Mouse (Mus musculus) hindbrain, embryonic 12.5 days (tissue): Measurements from ENCODE around the gene Csn2. TPM values are rescaled to one million over a fixed set of nuclear protein-coding genes. Genes with fewer than 3 reads are reported as not detected.

Source experiments
- ATAC-seq: fragments of 200-750 bp; cut with Nextera tagmentation; 2 replicates; pipeline ENCODE4 v1.8.0; 2017; ENCODE audit warnings: moderate TSS enrichment; ENCODE audit not compliant: low FRiP score
- H3K27ac ChIP-seq: fragments of 300-500 bp; sonication (generic); 2 replicates; pipeline ENCODE4 v1.5.1; 2016; ENCODE audit warnings: mild to moderate bottlenecking
- H3K27me3 ChIP-seq: fragments of 300-500 bp; sonication (generic); 2 replicates; pipeline ENCODE4 v1.6.1; 2016; ENCODE audit warnings: mild to moderate bottlenecking
- H3K36me3 ChIP-seq: fragments of 300-500 bp; sonication (generic); 2 replicates; pipeline ENCODE4 v1.6.1; 2016; ENCODE audit warnings: mild to moderate bottlenecking
- H3K4me1 ChIP-seq: fragments of 300-500 bp; sonication (generic); 2 replicates; pipeline ENCODE4 v1.6.1; 2016
- H3K4me2 ChIP-seq: fragments of 300-500 bp; sonication (generic); replicated peaks from 2 replicates; pipeline ENCODE4 v1.6.1; 2016; ENCODE audit warnings: mild to moderate bottlenecking
- H3K4me3 ChIP-seq: fragments of 300-500 bp; sonication (generic); 2 replicates; pipeline ENCODE4 v1.5.1; 2016; ENCODE audit warnings: mild to moderate bottlenecking
- H3K9ac ChIP-seq: fragments of 300-500 bp; sonication (generic); 2 replicates; pipeline ENCODE4 v1.6.1; 2016; ENCODE audit warnings: mild to moderate bottlenecking, moderate library complexity
- H3K9me3 ChIP-seq: fragments of 300-500 bp; sonication (generic); replicated peaks from 2 replicates; pipeline ENCODE4 v1.6.1; 2016; ENCODE audit warnings: mild to moderate bottlenecking
- WGBS: fragments of 180-500 bp; shearing (Covaris S2); methylation state at CpG from one replicate; pipeline ENCODE4 v1.1.7; 2016; 5-methylcytosine and 5-hydroxymethylcytosine counted together
- polyA plus RNA-seq: library from polyadenylated mRNA; unstranded; fragments of >200 nt; fragmentation: Nextera tagmentation; extraction: Ambion mirVana; gene quantifications from 2 replicates; pipeline ENCODE4 v1.2.1, GENCODE M21; 2016

Gene Csn2
- polyA plus RNA-seq, result not detected in 2 replicates

DNA sequence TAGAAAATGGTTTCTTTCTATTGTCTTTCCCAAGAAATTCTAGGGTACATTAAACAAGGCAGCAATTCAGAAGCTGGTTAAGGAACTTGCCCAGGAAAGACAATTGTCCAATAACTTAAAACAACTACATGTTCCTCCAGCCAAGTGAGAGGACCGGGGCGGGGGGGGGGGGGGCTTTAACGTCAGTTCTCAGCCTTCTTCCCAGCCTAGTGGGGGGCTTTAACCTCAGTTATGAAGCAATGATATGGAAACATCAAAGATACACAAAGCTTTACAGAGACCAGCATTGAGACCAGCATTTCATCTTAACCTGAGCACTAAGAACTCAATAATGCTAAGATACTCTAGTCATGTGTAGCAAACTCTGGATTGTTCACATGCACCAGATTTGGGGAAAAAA lies at the start of gene Csn2:
Csn2 (minus strand) TSS at position 101 of the 400 bp plus-strand sequence.
- Histone ChIP-seq H3K27ac (no peak within 1 kb of the TSS), H3K27me3 (no peaks in the 10 kb centered on the region), H3K9me3 (no peaks in the 10 kb centered on the region), H3K9ac (no peak within 1 kb of the TSS), H3K36me3 (no peaks in the 10 kb centered on the region), H3K4me2 (no peak within 1 kb of the TSS), H3K4me1 (no peaks in the 10 kb centered on the region), H3K4me3 (no peak within 1 kb of the TSS)
- ATAC-seq, result no peak
- WGBS, result 75% methylated on average over 3 of the region's 3 CpGs

DNA sequence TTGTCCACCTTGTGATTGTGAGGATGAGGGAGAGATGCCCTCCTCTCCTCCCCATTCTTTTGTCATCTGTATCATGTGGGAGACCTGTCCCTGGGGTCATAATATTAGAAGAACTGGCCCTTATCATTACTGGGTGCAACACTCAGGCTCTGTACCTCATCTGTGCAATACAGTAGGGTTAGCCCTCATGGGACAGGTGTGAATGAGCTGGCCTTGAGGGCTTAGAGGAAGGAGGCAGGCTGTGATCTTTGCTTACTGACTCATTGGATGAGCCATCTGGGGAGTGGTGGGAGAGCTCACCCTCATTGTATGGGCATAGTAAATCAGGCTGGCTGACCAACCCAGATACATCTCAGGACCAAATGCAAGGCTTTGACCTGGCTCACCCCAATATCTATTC lies 35.4 kb upstream of the Csn2 start:
- H3K4me3 ChIP-seq, result no peak overlapping the region
- no peak overlapping the region for H3K9ac ChIP-seq
- H3K27ac ChIP-seq, result no peak overlapping the region
- no peaks in the 10 kb centered on the region for H3K4me1 ChIP-seq
- no peak overlapping the region for H3K4me2 ChIP-seq
- H3K9me3 ChIP-seq, result no peaks in the 10 kb centered on the region
- no peak for ATAC-seq
- no peaks in the 10 kb centered on the region for H3K36me3 ChIP-seq
- H3K27me3 ChIP-seq, result no peaks in the 10 kb centered on the region

- H3K4me2 ChIP-seq, result no peak overlapping the region
- no peak overlapping the region for H3K27ac ChIP-seq
- no peaks in the 10 kb centered on the region for H3K36me3 ChIP-seq
- H3K27me3 ChIP-seq, result no peaks in the 10 kb centered on the region
- H3K4me3 ChIP-seq, result no peak overlapping the region
- H3K9ac ChIP-seq, result no peak overlapping the region
- no peaks in the 10 kb centered on the region for H3K9me3 ChIP-seq
- 79% methylated on average over 1 of the region's 1 CpGs for WGBS
- no peak for ATAC-seq
- no peaks in the 10 kb centered on the region for H3K4me1 ChIP-seq
Measured at GRCm38 (mm10) chr5:87705891-87706290, 6.5 kb upstream of the Csn2 start.

- Histone ChIP-seq H3K36me3 (no peaks in the 10 kb centered on the region), H3K4me2 (no peak within 1 kb of the TSS), H3K9me3 (no peaks in the 10 kb centered on the region), H3K27ac (no peak within 1 kb of the TSS), H3K9ac (no peak within 1 kb of the TSS), H3K4me1 (no peaks in the 10 kb centered on the region), H3K27me3 (no peaks in the 10 kb centered on the region), H3K4me3 (no peak within 1 kb of the TSS)
- ATAC-seq, result no peak
Measured at GRCm38 (mm10) chr5:87665908-87666307, 33.5 kb downstream of the Csn2 start, which contains the start of gene Csn1s1. TSS of gene Csn1s1 (plus strand) at chr5:87666208.

GRCm38 (mm10) chr5:87642787-87643186 lies 56.6 kb downstream of the Csn2 start:
- no peak overlapping the region for H3K4me3 ChIP-seq
- no peaks in the 10 kb centered on the region for H3K9me3 ChIP-seq
- ATAC-seq, result no peak
- no peaks in the 10 kb centered on the region for H3K4me1 ChIP-seq
- H3K36me3 ChIP-seq, result no peaks in the 10 kb centered on the region
- no peaks in the 10 kb centered on the region for H3K27me3 ChIP-seq
- H3K9ac ChIP-seq, result no peak overlapping the region
- H3K4me2 ChIP-seq, result no peak overlapping the region
- H3K27ac ChIP-seq, result no peak overlapping the region

Other genes starting within 250 kb of the Csn2 start
- not detected in 2 replicates for gene Ugt2a2, start 217.4 kb downstream of the Csn2 start, polyA plus RNA-seq
- gene Gm43638, start 212.8 kb downstream of the Csn2 start, polyA plus RNA-seq, result not detected in 2 replicates
- not detected in 2 replicates for gene Ugt2a1, start 208.8 kb downstream of the Csn2 start, polyA plus RNA-seq
- not detected in 2 replicates for gene Sult1b1, start 161.4 kb downstream of the Csn2 start, polyA plus RNA-seq
- not detected in 2 replicates for gene Sult1d1, start 130.6 kb downstream of the Csn2 start, polyA plus RNA-seq
- gene Sult1e1, start 108.0 kb downstream of the Csn2 start, polyA plus RNA-seq, result not detected in 2 replicates
- not detected in 2 replicates for gene Csn1s1, start 33.4 kb downstream of the Csn2 start, polyA plus RNA-seq
- not detected in 2 replicates for gene Csn1s2a, start 74.9 kb upstream of the Csn2 start, polyA plus RNA-seq
- not detected in 2 replicates for gene Csn1s2b, start 108.5 kb upstream of the Csn2 start, polyA plus RNA-seq
- not detected in 2 replicates for gene Prr27, start 126.1 kb upstream of the Csn2 start, polyA plus RNA-seq
- gene Odam, start 185.4 kb upstream of the Csn2 start, polyA plus RNA-seq, result not detected in 2 replicates
- gene Csn3, start 225.9 kb upstream of the Csn2 start, polyA plus RNA-seq, result not detected in 2 replicates